Mouse (Mus musculus) liver, adult 2 months (tissue): ENCODE measurements around the gene Sgms2.

Experiments
- CTCF ChIP-seq: fragments of 200-500 bp; IDR thresholded peaks from 2 replicates; pipeline ENCODE4 v1.5.1; 2011; ENCODE audit warnings: low read depth, low read length, control low read depth
- POLR2A ChIP-seq: fragments of 200-500 bp; IDR thresholded peaks from 2 replicates; pipeline ENCODE4 v1.6.1; 2011; ENCODE audit warnings: low read length, control low read depth; ENCODE audit not compliant: insufficient read depth; ENCODE audit errors: extremely low read depth

GRCm38 (mm10) chr3:131364194-131364593 lies 127.0 kb downstream of the Sgms2 start:
- TF ChIP-seq POLR2A (no peak), CTCF (no peak)
